In genomic region chr19:45816727-45817126, GRCm38 (mm10) we compare ENCODE assay signal across 9 mouse cellular contexts. TPM values are rescaled to one million over a fixed set of nuclear protein-coding genes. Genes with fewer than 3 reads are reported as not detected.
DNase-seq lines count a peak whose midpoint lies in the region; ATAC-seq and TF ChIP-seq lines count a peak whose summit lies in the region.
"Had no signal": no experiment of that assay in that cellular context is flagged by ENCODE, and none has a peak within 500 bp of the region (broad histone marks: within the 10 kb centered on the region; RNA-seq: fewer than 3 reads in every experiment).

No protein-coding gene starts in this region.

- H3K36me3 ChIP-seq in lung, embryonic 15.5 days: no peaks in the 10 kb centered on the region
- no peaks in the 10 kb centered on the region for H3K36me3 ChIP-seq in hindbrain, embryonic 16.5 days (ENCODE audit: control insufficient read depth, insufficient read depth, low read length)

- H3K4me2 ChIP-seq in lung, embryonic 15.5 days: peak overlapping the region; percentile 86
- peak overlapping the region; percentile 92 for H3K4me2 ChIP-seq in hindbrain, embryonic 16.5 days (ENCODE audit: low read length)

- no peak for ATAC-seq in lung, embryonic 15.5 days (ENCODE audit: borderline replicate concordance, extremely low read depth, low FRiP score, low TSS enrichment)
- ATAC-seq in hindbrain, embryonic 16.5 days: no peak
- ATAC-seq in monocyte, adult 5-6 weeks (replicated peaks; ENCODE audit: insufficient number of reproducible peaks, low FRiP score, low TSS enrichment, poor library complexity, severe bottlenecking): no peak

- WGBS in lung, embryonic 15.5 days: 17% methylated on average over 8 of the region's 8 CpGs
- WGBS in hindbrain, embryonic 16.5 days: 22% methylated on average over 8 of the region's 8 CpGs
- WGBS in olfactory bulb, adult 2 months: 67% methylated on average over 8 of the region's 8 CpGs

- DNase-seq in lung, postnatal 4 days: no peak
- DNase-seq in kidney, postnatal 10 days: peak; percentile 49
- DNase-seq in right cerebral cortex, adult 18-20 months: no peak
- DNase-seq in thymus, postnatal 36 days: no peak

- no peak overlapping the region for H3K9ac ChIP-seq in lung, embryonic 15.5 days
- no peak overlapping the region for H3K9ac ChIP-seq in hindbrain, embryonic 16.5 days (ENCODE audit: low read depth, low read length)

- H3K9me3 ChIP-seq in lung, embryonic 15.5 days: no peaks in the 10 kb centered on the region
- H3K9me3 ChIP-seq in hindbrain, embryonic 16.5 days (ENCODE audit: control insufficient read depth, low read length): no peaks in the 10 kb centered on the region
- H3K9me3 ChIP-seq: megakaryocyte, embryonic 14.5 days had no signal

- no peak overlapping the region for H3K4me3 ChIP-seq in lung, embryonic 15.5 days
- H3K4me3 ChIP-seq in hindbrain, embryonic 16.5 days (ENCODE audit: low read length): peak overlapping the region; percentile 47
- peak overlapping the region; percentile 47; the same call in 1 of the 2 replicates for H3K4me3 ChIP-seq in olfactory bulb, adult 2 months (ENCODE audit: insufficient read depth, low read depth, low read length)
- H3K4me3 ChIP-seq: megakaryocyte, embryonic 14.5 days had no signal

- no peak for TF ChIP-seq POLR2A in olfactory bulb, adult 2 months (IDR thresholded peaks at IDR 0.05; ENCODE audit: insufficient read depth, low read depth, low read length)

- peaks cover 54% of the 10 kb centered on the region for H3K4me1 ChIP-seq in lung, embryonic 15.5 days
- H3K4me1 ChIP-seq in hindbrain, embryonic 16.5 days (ENCODE audit: control insufficient read depth, insufficient read depth, low read depth, low read length): peaks cover 29% of the 10 kb centered on the region
- H3K4me1 ChIP-seq in olfactory bulb, adult 2 months (ENCODE audit: control insufficient read depth, insufficient read depth, low read length): peaks cover 34% of the 10 kb centered on the region

- peak overlapping the region; percentile 27 for H3K27ac ChIP-seq in lung, embryonic 15.5 days
- no peak overlapping the region for H3K27ac ChIP-seq in hindbrain, embryonic 16.5 days (ENCODE audit: low read depth, low read length)
- H3K27ac ChIP-seq in olfactory bulb, adult 2 months (ENCODE audit: insufficient read depth, low read depth, low read length): no peak overlapping the region

- TF ChIP-seq CTCF in olfactory bulb, adult 2 months (IDR thresholded peaks at IDR 0.05; ENCODE audit: insufficient read depth, low read depth, low read length): no peak

- 0 out of 2 replicates have a peak, but pooled peaks cover 6% of the 10 kb centered on the region for H3K27me3 ChIP-seq in lung, embryonic 15.5 days
- no peaks in the 10 kb centered on the region for H3K27me3 ChIP-seq in hindbrain, embryonic 16.5 days (replicated peaks; ENCODE audit: control insufficient read depth, insufficient read depth, low read length)

RNA-seq across cellular contexts. Expression of gene Kcnip2, which starts 0.9 kb away (rescaled TPM):
- 2.6 and 3.3 TPM in 2 replicates for polyA plus RNA-seq in lung, embryonic 15.5 days (2015; fragmentation: Nextera tagmentation; extraction: Ambion mirVana)
- polyA plus RNA-seq in hindbrain, embryonic 16.5 days (2015; fragmentation: Nextera tagmentation; extraction: Ambion mirVana): 17.0 and 19.2 TPM in 2 replicates
- not detected in 2 replicates for polyA plus RNA-seq in olfactory bulb, adult 2 months (2012; ENCODE audit: insufficient read depth, insufficient read length, low replicate concordance, missing spikeins)
- not detected in 3 replicates for total RNA-seq in monocyte, adult 5-6 weeks (2017)

RNA-seq across cellular contexts. Expression of gene Mgea5, which starts 33.1 kb away (rescaled TPM):
- polyA plus RNA-seq in lung, embryonic 15.5 days (2015; fragmentation: Nextera tagmentation; extraction: Ambion mirVana): 44.7 and 51.9 TPM in 2 replicates
- 63.7 and 68.3 TPM in 2 replicates for polyA plus RNA-seq in hindbrain, embryonic 16.5 days (2015; fragmentation: Nextera tagmentation; extraction: Ambion mirVana)
- polyA plus RNA-seq in olfactory bulb, adult 2 months (2012; ENCODE audit: insufficient read depth, insufficient read length, low replicate concordance, missing spikeins): 284 TPM in 1 of 2 replicates, not detected in the other
- total RNA-seq in monocyte, adult 5-6 weeks (2017): 301 to 380 TPM (median 322 TPM) in 3 replicates
